Mouse (Mus musculus) spleen, adult 2 months (tissue): ENCODE data around the gene Fads1. TPM values are rescaled to one million over a fixed set of nuclear protein-coding genes. Genes with fewer than 3 reads are reported as not detected.
A peak's percentile ranks its signal among the peaks of the same experiment; 100 is the strongest.

Source experiments
- DNase-seq, 2 experiments: peaks; one replicate each; pipeline versions ENCODE4 v3.0.0 to v3.0.0-alpha.2; 2012 to 2021; ENCODE audit warnings: low spot score in 2 of 2, low read depth in 1 of 2
- H3K27ac ChIP-seq: fragments of 200-500 bp; 2 replicates; pipeline ENCODE4 v1.5.1; 2012; ENCODE audit warnings: low read length, inconsistent platforms; ENCODE audit not compliant: insufficient read depth
- H3K27me3 ChIP-seq: fragments of 200-500 bp; 2 replicates; pipeline ENCODE4 v1.6.1; 2012; ENCODE audit warnings: mild to moderate bottlenecking, moderate library complexity, low read length, inconsistent platforms; ENCODE audit not compliant: control insufficient read depth, insufficient read depth
- H3K36me3 ChIP-seq: fragments of 200-500 bp; 2 replicates; pipeline ENCODE4 v1.6.1; 2012; ENCODE audit warnings: mild to moderate bottlenecking, low read length, inconsistent platforms; ENCODE audit not compliant: control insufficient read depth, insufficient read depth
- H3K4me1 ChIP-seq: fragments of 200-500 bp; 2 replicates; pipeline ENCODE4 v1.6.1; 2011; ENCODE audit warnings: inconsistent platforms; ENCODE audit not compliant: control insufficient read depth, insufficient read depth, insufficient read length
- H3K4me3 ChIP-seq: fragments of 200-500 bp; 2 replicates; pipeline ENCODE4 v1.5.1; 2011; ENCODE audit warnings: mild to moderate bottlenecking, inconsistent platforms; ENCODE audit not compliant: insufficient read depth, insufficient read length; ENCODE audit errors: extremely low read depth
- CTCF ChIP-seq: fragments of 200-500 bp; IDR thresholded peaks from 2 replicates; pipeline ENCODE4 v1.5.1; 2011; ENCODE audit warnings: mild to moderate bottlenecking, inconsistent platforms; ENCODE audit not compliant: insufficient read depth, insufficient read length, insufficient replicate concordance; ENCODE audit errors: extremely low read depth
- POLR2A ChIP-seq: fragments of 200-500 bp; IDR thresholded peaks from 2 replicates; pipeline ENCODE4 v1.6.1; 2011; ENCODE audit warnings: low read depth, low read length, inconsistent platforms
- WGBS: fragments of 180-500 bp; shearing (Covaris S2); methylation state at CpG from one replicate; pipeline ENCODE4 v1.1.7; 2018; 5-methylcytosine and 5-hydroxymethylcytosine counted together
- polyA plus RNA-seq: library from polyadenylated mRNA; depleted of rRNA; stranded (reverse); fragments of >200 nt; gene quantifications from 2 replicates; pipeline ENCODE4 v1.2.3, GENCODE M21; 2012; rRNA removed

Fads1 gene
- polyA plus RNA-seq, result 17.8 and 20.0 TPM in 2 replicates

GRCm38 (mm10) chr19:10182670-10183298, at the start of gene Fads1:
Gene Fads1, plus strand, starts transcription at chr19:10182888.
- TF ChIP-seq CTCF (peak; percentile 15; the same call in 1 of the 2 replicates), POLR2A (no peak)
- Histone ChIP-seq H3K4me3 (peak within 1 kb of the TSS; percentile 72), H3K36me3 (no peaks in the 10 kb centered on the region), H3K27ac (peak within 1 kb of the TSS; percentile 53), H3K27me3 (no peaks in the 10 kb centered on the region), H3K4me1 (no peaks in the 10 kb centered on the region; the same call in 1 of the 2 replicates)
- DNase-seq, result peak; percentile 52 to 76
- under 1% methylated on average over 70 of the region's 70 CpGs for WGBS

DNA sequence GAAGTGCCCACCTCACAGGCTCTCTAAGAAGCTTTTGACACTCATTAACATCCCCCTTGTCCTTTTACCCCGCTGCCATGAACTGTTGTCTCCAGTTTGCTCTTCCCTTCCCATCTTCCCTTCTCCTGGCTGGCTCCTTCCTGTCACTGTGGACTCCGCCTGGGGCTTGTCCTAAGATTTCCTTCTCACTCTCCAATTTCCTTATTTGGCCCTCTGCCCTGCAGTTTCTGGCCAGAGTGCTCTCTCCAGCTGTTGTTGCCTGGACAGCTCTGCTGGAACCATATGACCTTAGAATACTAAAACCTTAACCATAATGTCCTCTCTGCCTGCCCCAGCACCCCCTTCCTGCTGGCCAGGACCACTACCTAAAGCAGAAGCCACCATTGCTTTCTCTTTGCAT, 48.0 kb upstream of the Fads1 start:
- no peak for DNase-seq
- 74% methylated on average over 2 of the region's 2 CpGs for WGBS
- TF ChIP-seq CTCF (no peak), POLR2A (no peak)

DNA sequence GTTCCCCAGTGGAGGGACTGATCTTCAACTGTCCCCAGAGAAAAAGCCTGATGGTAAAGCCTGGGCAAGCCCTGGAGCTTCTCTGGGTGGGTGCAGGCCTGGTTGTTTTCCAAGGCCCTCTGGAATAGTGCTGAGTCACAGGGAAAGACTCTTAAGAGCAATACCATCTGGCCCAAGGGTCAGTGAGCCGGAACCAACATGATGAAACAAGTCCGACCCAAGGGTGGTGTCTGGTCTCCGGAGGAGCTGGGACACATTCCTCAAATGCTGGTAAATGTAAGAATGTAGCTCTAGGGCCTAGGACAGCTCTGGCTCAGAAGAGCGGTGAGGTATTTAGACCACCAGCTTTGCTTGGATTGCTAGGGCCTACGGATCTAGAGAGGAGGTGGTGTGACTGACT, 45.3 kb upstream of the Fads1 start:
- Histone ChIP-seq H3K4me3 (no peak overlapping the region), H3K36me3 (no peaks in the 10 kb centered on the region), H3K27me3 (no peaks in the 10 kb centered on the region), H3K27ac (peak overlapping the region; percentile 24; the same call in 1 of the 2 replicates), H3K4me1 (no peaks in the 10 kb centered on the region)
- 93% methylated on average over 5 of the region's 5 CpGs for WGBS
- TF ChIP-seq POLR2A, result no peak
- TF ChIP-seq CTCF, result no peak
- no peak for DNase-seq

More for the DNA sequence above, 48.0 kb upstream of the Fads1 start:
- H3K4me3 ChIP-seq, result no peak overlapping the region
- no peaks in the 10 kb centered on the region for H3K4me1 ChIP-seq
- no peak overlapping the region for H3K27ac ChIP-seq
- no peaks in the 10 kb centered on the region for H3K36me3 ChIP-seq
- no peaks in the 10 kb centered on the region for H3K27me3 ChIP-seq

- WGBS, result 96% methylated on average over 6 of the region's 6 CpGs
- H3K27me3 ChIP-seq, result no peaks in the 10 kb centered on the region
- DNase-seq, result no peak
- TF ChIP-seq POLR2A (no peak), CTCF (no peak)
- no peaks in the 10 kb centered on the region for H3K4me1 ChIP-seq
- no peaks in the 10 kb centered on the region for H3K36me3 ChIP-seq
- no peak overlapping the region for H3K4me3 ChIP-seq
- H3K27ac ChIP-seq, result no peak overlapping the region
Measured at GRCm38 (mm10) chr19:10139736-10140135, 43.0 kb upstream of the Fads1 start.

DNA sequence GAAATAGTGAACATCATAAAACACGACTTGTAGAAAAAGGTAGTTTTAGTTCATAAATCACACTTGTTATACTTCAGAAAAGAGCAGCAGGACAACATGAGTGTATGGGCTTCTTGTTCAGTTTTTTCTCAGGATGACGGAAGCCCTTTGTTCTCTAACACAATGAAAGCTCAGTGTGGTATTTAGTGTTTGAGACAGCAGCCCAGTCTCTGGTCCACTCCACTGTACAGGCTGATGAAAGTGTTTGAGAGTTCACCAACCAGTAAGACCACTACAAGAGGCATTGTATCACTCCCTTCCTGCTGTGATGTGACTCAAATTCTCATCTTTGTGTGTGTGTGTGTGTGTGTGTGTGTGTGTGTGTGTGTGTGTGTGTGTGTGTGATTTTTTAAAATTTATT, 39.0 kb upstream of the Fads1 start:
- Histone ChIP-seq H3K4me3 (no peak overlapping the region), H3K27ac (no peak overlapping the region), H3K4me1 (no peaks in the 10 kb centered on the region), H3K27me3 (no peaks in the 10 kb centered on the region), H3K36me3 (no peaks in the 10 kb centered on the region)
- 69% methylated on average over 2 of the region's 2 CpGs for WGBS
- no peak for DNase-seq
- TF ChIP-seq CTCF (no peak), POLR2A (no peak)

- TF ChIP-seq POLR2A, result no peak
- no peak for TF ChIP-seq CTCF
- H3K4me3 ChIP-seq, result no peak overlapping the region
- DNase-seq, result no peak
- H3K36me3 ChIP-seq, result no peaks in the 10 kb centered on the region
- WGBS, result 62% methylated on average over 4 of the region's 4 CpGs
- no peaks in the 10 kb centered on the region for H3K27me3 ChIP-seq
- H3K4me1 ChIP-seq, result no peaks in the 10 kb centered on the region
- H3K27ac ChIP-seq, result no peak overlapping the region
Measured at GRCm38 (mm10) chr19:10144464-10144863, 38.2 kb upstream of the Fads1 start.

DNA sequence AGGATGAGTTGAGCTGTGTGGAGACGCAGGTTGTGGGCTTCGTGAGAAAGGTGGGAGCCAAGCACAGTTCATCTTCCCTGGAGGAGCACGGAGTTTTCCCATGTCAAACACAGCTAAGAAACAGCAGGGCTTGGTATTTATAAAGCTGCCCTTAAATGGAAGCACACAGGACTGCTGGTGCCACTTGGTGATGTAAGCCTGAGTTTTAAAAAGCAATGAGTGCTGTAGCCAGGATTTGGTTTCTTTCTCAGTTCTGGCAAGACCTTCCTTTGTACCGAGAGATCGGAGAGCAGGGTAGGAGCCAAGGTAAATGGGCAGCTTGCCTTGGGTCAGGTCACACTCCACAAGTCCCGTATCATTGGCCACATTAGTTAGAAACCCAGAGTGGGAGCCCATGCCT, 34.1 kb upstream of the Fads1 start:
- no peaks in the 10 kb centered on the region for H3K36me3 ChIP-seq
- no peaks in the 10 kb centered on the region for H3K4me1 ChIP-seq
- no peak for DNase-seq
- 93% methylated on average over 6 of the region's 6 CpGs for WGBS
- no peaks in the 10 kb centered on the region for H3K27me3 ChIP-seq
- no peak overlapping the region for H3K27ac ChIP-seq
- no peak overlapping the region for H3K4me3 ChIP-seq
- TF ChIP-seq POLR2A, result no peak
- TF ChIP-seq CTCF, result no peak
